Mouse (Mus musculus) CH12.LX (cell line): ENCODE data around the gene Smc1b. TPM values are rescaled to one million over a fixed set of nuclear protein-coding genes. Genes with fewer than 3 reads are reported as not detected.

Source experiments
- DNase-seq: peaks from one replicate; pipeline ENCODE4 v3.0.0-alpha.2; 2013; ENCODE audit errors: extremely low read depth
- H3K27ac ChIP-seq: 2 replicates; pipeline ENCODE4 v1.5.1; 2012; ENCODE audit warnings: low read depth, mild to moderate bottlenecking, control low read depth, moderate library complexity; ENCODE audit not compliant: insufficient read depth
- H3K27me3 ChIP-seq: replicated peaks from 2 replicates; pipeline ENCODE3; 2012; ENCODE audit warnings: inconsistent platforms
- H3K36me3 ChIP-seq, 2 experiments: replicated peaks in 1 of 2; 2 replicates each; pipeline versions ENCODE3 to v1.6.1; 2012; ENCODE audit warnings: inconsistent platforms in 1 of 2, low read length in 1 of 2, mild to moderate bottlenecking in 1 of 2, mixed read lengths in 1 of 2, moderate library complexity in 1 of 2; ENCODE audit not compliant: control insufficient read depth in 1 of 2, insufficient read depth in 1 of 2
- H3K4me1 ChIP-seq, 2 experiments: 2 replicates each; pipeline ENCODE4 v1.6.1; 2012; ENCODE audit warnings: inconsistent platforms in 1 of 2, moderate library complexity in 1 of 2; ENCODE audit not compliant: insufficient read depth in 2 of 2, control insufficient read depth in 1 of 2
- H3K4me2 ChIP-seq: 2 replicates; pipeline ENCODE4 v1.6.1; 2012; ENCODE audit warnings: low read depth, mild to moderate bottlenecking, control low read depth; ENCODE audit not compliant: poor library complexity, insufficient read depth, severe bottlenecking
- H3K4me3 ChIP-seq, 3 experiments: fragments of 150-350 bp in 1 of 3; sonication (generic) in 1 of 3; replicated peaks in 1 of 3; 2 replicates each; pipeline versions ENCODE3 to v1.5.1; 2011 to 2012; ENCODE audit warnings: low read depth in 2 of 3, low read length in 2 of 3, mild to moderate bottlenecking in 2 of 3, moderate library complexity in 2 of 3, control low read depth in 1 of 3, improper control_type of control experiment in 1 of 3, inconsistent platforms in 1 of 3, mixed read lengths in 1 of 3; ENCODE audit not compliant: poor library complexity in 1 of 3
- H3K79me2 ChIP-seq: replicated peaks from 2 replicates; pipeline ENCODE4 v1.6.1; 2012; ENCODE audit warnings: mild to moderate bottlenecking, moderate library complexity; ENCODE audit not compliant: control insufficient read depth, poor library complexity, insufficient read depth, severe bottlenecking; ENCODE audit errors: extremely low read depth
- H3K9ac ChIP-seq: 2 replicates; pipeline ENCODE4 v1.6.1; 2012; ENCODE audit warnings: low read depth, mild to moderate bottlenecking, control low read depth, moderate library complexity; ENCODE audit not compliant: insufficient read depth
- H3K9me3 ChIP-seq: replicated peaks from 2 replicates; pipeline ENCODE3; 2012; ENCODE audit warnings: low read length, inconsistent platforms, mixed read lengths
- BHLHE40 ChIP-seq: IDR thresholded peaks from 2 replicates; pipeline ENCODE4 v1.6.1; 2011; ENCODE audit warnings: mild to moderate bottlenecking, low read depth, low read length, improper control_type of control experiment
- CHD1 ChIP-seq: IDR thresholded peaks from 2 replicates; pipeline ENCODE4 v1.6.1; 2012; ENCODE audit warnings: low read depth, low read length, improper control_type of control experiment, inconsistent platforms
- CTCF ChIP-seq, 2 experiments: IDR thresholded peaks in 1 of 2; conservative IDR thresholded peaks in 1 of 2; 2 replicates each; pipeline ENCODE4 v1.5.1; 2011 to 2012; ENCODE audit warnings: low read depth in 2 of 2, low read length in 2 of 2, improper control_type of control experiment in 1 of 2, inconsistent platforms in 1 of 2, mild to moderate bottlenecking in 1 of 2, moderate library complexity in 1 of 2
- E2F4 ChIP-seq: IDR thresholded peaks from 2 replicates; pipeline ENCODE4 v1.6.1; 2011; ENCODE audit warnings: low read depth, low read length, improper control_type of control experiment; ENCODE audit not compliant: insufficient replicate concordance
- ELF1 ChIP-seq: IDR thresholded peaks from 2 replicates; pipeline ENCODE4 v1.6.1; 2014; ENCODE audit warnings: low read depth, mild to moderate bottlenecking, inconsistent platforms, low read length, improper control_type of control experiment
- ETS1 ChIP-seq: conservative IDR thresholded peaks from 2 replicates; pipeline ENCODE4 v1.6.1; 2012; ENCODE audit warnings: low read depth, mild to moderate bottlenecking, inconsistent platforms, low read length, improper control_type of control experiment, moderate library complexity
- KAT2A ChIP-seq: IDR thresholded peaks from 2 replicates; pipeline ENCODE4 v1.6.1; 2012; ENCODE audit warnings: low read length, improper control_type of control experiment, inconsistent platforms; ENCODE audit not compliant: insufficient replicate concordance
- MAFK ChIP-seq: IDR thresholded peaks from 2 replicates; pipeline ENCODE4 v1.6.1; 2011; ENCODE audit warnings: low read length, improper control_type of control experiment; ENCODE audit not compliant: insufficient replicate concordance
- MXI1 ChIP-seq: IDR thresholded peaks from 2 replicates; pipeline ENCODE4 v1.6.1; 2011; ENCODE audit warnings: mild to moderate bottlenecking, low read depth, low read length, improper control_type of control experiment
- NELFE ChIP-seq: IDR thresholded peaks from 2 replicates; pipeline ENCODE4 v1.6.1; 2011; ENCODE audit warnings: low read depth, low read length, improper control_type of control experiment
- NRF1 ChIP-seq: IDR thresholded peaks from 2 replicates; pipeline ENCODE4 v1.6.1; 2014; ENCODE audit warnings: low read depth, mild to moderate bottlenecking, inconsistent platforms, low read length, improper control_type of control experiment, moderate library complexity
- POLR2A ChIP-seq: IDR thresholded peaks from 2 replicates; pipeline ENCODE4 v1.6.1; 2011; ENCODE audit warnings: low read depth, mild to moderate bottlenecking, improper control_type of control experiment, low read length
- RAD21 ChIP-seq: IDR thresholded peaks from 2 replicates; pipeline ENCODE4 v1.6.1; 2011; ENCODE audit warnings: low read depth, mild to moderate bottlenecking, low read length, improper control_type of control experiment, moderate library complexity
- RCOR1 ChIP-seq: conservative IDR thresholded peaks from 2 replicates; pipeline ENCODE4 v1.6.1; 2012; ENCODE audit warnings: low read depth, mild to moderate bottlenecking, inconsistent platforms, low read length, improper control_type of control experiment
- SMC3 ChIP-seq: IDR thresholded peaks from 2 replicates; pipeline ENCODE4 v1.6.1; 2011; ENCODE audit warnings: low read depth, low read length, improper control_type of control experiment
- USF1 ChIP-seq: IDR thresholded peaks from 2 replicates; pipeline ENCODE4 v1.6.1; 2014; ENCODE audit warnings: low read depth, mild to moderate bottlenecking, inconsistent platforms, low read length, improper control_type of control experiment
- ZC3H11A ChIP-seq: IDR thresholded peaks from 2 replicates; pipeline ENCODE4 v1.6.1; 2012; ENCODE audit warnings: low read depth, mild to moderate bottlenecking, inconsistent platforms, low read length, improper control_type of control experiment
- ZMIZ1 ChIP-seq: IDR thresholded peaks from 2 replicates; pipeline ENCODE4 v1.6.1; 2012; ENCODE audit warnings: low read depth, mild to moderate bottlenecking, inconsistent platforms, low read length, improper control_type of control experiment
- dilution Hi-C: fragments of 300-500 bp; cut with MboI; formaldehyde crosslinking; loops from 2 replicates; pipeline ENCODE4 v1.14.3; 2020; ENCODE audit warnings: low sequenced_read_pairs; ENCODE audit not compliant: extremely low pct_unique_long_range_greater_than_20kb, extremely low pct_ligation_motif_present
- in situ Hi-C: fragments of 300-500 bp; cut with MboI; formaldehyde crosslinking; loops from 3 replicates; pipeline ENCODE4 v1.14.3; 2019; ENCODE audit warnings: low sequenced_read_pairs, low pct_ligation_motif_present, low pct_unique_long_range_greater_than_20kb, mixed read lengths
- polyA plus RNA-seq: library from polyadenylated mRNA; unstranded; fragments of >175 nt; gene quantifications from 2 replicates; pipeline ENCODE4 v1.2.1, GENCODE M21; 2012; ENCODE audit warnings: low read depth; ENCODE audit not compliant: insufficient read length
- total RNA-seq, 2 experiments: library from RNA; depleted of rRNA; stranded (reverse); fragments of 300-350 nt in 1 of 2; fragments of >200 nt in 1 of 2; gene quantifications; 2 replicates each; pipeline ENCODE4 v1.2.3; 2012 to 2014

Smc1b gene
- total and polyA plus RNA-seq, 3 experiments, result not detected

DNA sequence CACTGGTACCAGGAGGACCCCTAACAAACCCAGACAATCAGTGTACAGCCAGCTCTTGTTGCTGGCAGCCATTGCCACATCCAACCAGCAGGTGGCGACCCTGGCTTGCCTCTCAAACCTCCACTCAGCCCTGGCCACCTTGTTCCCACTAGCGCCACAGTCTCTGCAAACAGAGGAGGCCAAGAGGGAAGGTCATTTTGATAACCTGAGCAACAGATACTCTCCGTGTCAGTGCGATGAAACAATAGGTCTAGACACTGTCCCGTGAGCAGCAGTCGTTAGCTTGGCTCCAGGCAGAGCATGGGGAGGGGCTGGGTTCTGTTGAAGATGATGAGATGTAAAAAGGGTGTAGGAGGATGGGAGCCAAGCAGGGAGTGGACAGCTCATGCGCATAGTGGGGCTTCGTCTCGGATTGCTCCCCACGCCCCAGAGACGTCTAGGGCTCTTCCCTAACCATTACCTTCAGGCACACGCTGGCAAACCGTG, 19.7 kb upstream of the Smc1b start:
- Histone ChIP-seq H3K4me1 (peaks cover 0 to 3% of the 10 kb centered on the region in 2 experiments; a peak in 1 of 4 replicates), H3K36me3 (no peaks in the 10 kb centered on the region), H3K4me2 (no peak overlapping the region), H3K4me3 (no peak overlapping the region), H3K9ac (no peak overlapping the region), H3K27ac (no peak overlapping the region), H3K27me3 (peaks cover 84% of the 10 kb centered on the region), H3K9me3 (no peaks in the 10 kb centered on the region), H3K79me2 (no peaks in the 10 kb centered on the region)
- dilution Hi-C loops (no loop called here), in situ Hi-C loops (loop anchor here (5.0 kb wide), 1 partner anchor 96 kb away; no protein-coding TSS in a partner anchor)
- DNase-seq, result peak; percentile 34
- peak; percentile 67 to 94 for TF ChIP-seq CTCF (conservative IDR thresholded peaks at IDR 0.05 in 1 of 2, IDR thresholded peaks at IDR 0.05 in 1 of 2; ENCODE audit: low read depth in 2 of 2, low read length in 2 of 2)
- TF ChIP-seq ETS1, result no peak
- peak; percentile 36; the same call in 1 of the 2 replicates for TF ChIP-seq NELFE
- no peak for TF ChIP-seq CHD1
- TF ChIP-seq SMC3, result peak; percentile 90
- TF ChIP-seq RAD21, result peak; percentile 83

DNA sequence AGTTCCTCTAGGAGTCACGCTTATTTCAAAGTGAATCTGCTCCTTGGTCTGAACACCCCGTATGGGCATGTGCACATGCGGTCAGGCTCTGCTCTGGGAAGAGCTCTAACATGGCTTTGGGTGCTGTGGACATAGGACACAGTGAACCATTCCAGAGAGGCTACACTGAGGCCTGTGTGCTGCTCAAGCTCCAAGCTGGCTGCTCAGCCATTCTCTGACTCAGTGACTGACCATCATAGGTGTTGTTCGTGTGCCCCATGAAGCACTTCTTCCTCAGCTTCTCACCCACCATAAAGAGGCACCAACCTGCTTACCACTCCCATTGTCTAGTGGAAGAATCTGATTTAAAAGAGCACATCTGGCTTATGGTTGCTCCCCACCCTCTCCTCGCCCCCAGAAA, 12.5 kb upstream of the Smc1b start:
- in situ Hi-C loops, result no loop called here
- peaks cover 91% of the 10 kb centered on the region for H3K27me3 ChIP-seq
- no peak for DNase-seq
- H3K4me2 ChIP-seq, result no peak overlapping the region
- no peak for TF ChIP-seq CTCF (conservative IDR thresholded peaks at IDR 0.05 in 1 of 2, IDR thresholded peaks at IDR 0.05 in 1 of 2; ENCODE audit: low read depth in 2 of 2, low read length in 2 of 2)
- TF ChIP-seq SMC3, result no peak
- no peak for TF ChIP-seq MAFK
- no peak for TF ChIP-seq BHLHE40
- TF ChIP-seq MXI1, result no peak
- TF ChIP-seq ETS1, result no peak
- TF ChIP-seq ZC3H11A, result no peak
- TF ChIP-seq NRF1, result no peak
- TF ChIP-seq E2F4, result no peak
- TF ChIP-seq KAT2A, result no peak
- no peak for TF ChIP-seq ELF1
- TF ChIP-seq POLR2A, result no peak
- TF ChIP-seq USF1, result no peak
- no peak for TF ChIP-seq ZMIZ1
- no peak for TF ChIP-seq RAD21
- no peak for TF ChIP-seq RCOR1
- TF ChIP-seq, all 38 proteins: peak for 0
- Histone ChIP-seq H3K4me1 (no peaks in the 10 kb centered on the region), H3K27ac (no peak overlapping the region), H3K36me3 (no peaks in the 10 kb centered on the region), H3K79me2 (no peaks in the 10 kb centered on the region), H3K9ac (no peak overlapping the region), H3K9me3 (peaks cover 2% of the 10 kb centered on the region), H3K4me3 (no peak overlapping the region)
- dilution Hi-C loops, result no loop called here
